Mouse (Mus musculus) forebrain, embryonic 11.5 days (tissue): Measurements from ENCODE around the gene Cfap54. TPM values are rescaled to one million over a fixed set of nuclear protein-coding genes. Genes with fewer than 3 reads are reported as not detected.

Experiments used
- ATAC-seq: fragments of 200-750 bp; cut with Nextera tagmentation; replicated peaks from 2 replicates; pipeline ENCODE4 v1.8.0; 2017; ENCODE audit warnings: moderate TSS enrichment; ENCODE audit not compliant: low FRiP score
- DNase-seq: peaks from one replicate; pipeline ENCODE4 v3.0.0-alpha.2; 2017; ENCODE audit warnings: low spot score
- H3K27ac ChIP-seq: fragments of 300-500 bp; sonication (generic); 2 replicates; pipeline ENCODE4 v1.5.1; 2014; ENCODE audit warnings: low read depth, low read length
- H3K27me3 ChIP-seq: fragments of 300-500 bp; sonication (generic); 2 replicates; pipeline ENCODE4 v1.6.1; 2014; ENCODE audit warnings: mild to moderate bottlenecking, low read length, mixed read lengths; ENCODE audit not compliant: control insufficient read depth, insufficient read depth
- H3K36me3 ChIP-seq: fragments of 300-500 bp; sonication (generic); 2 replicates; pipeline ENCODE4 v1.6.1; 2014; ENCODE audit warnings: mild to moderate bottlenecking, low read length, moderate library complexity, mixed read lengths; ENCODE audit not compliant: control insufficient read depth, insufficient read depth
- H3K4me1 ChIP-seq: fragments of 300-500 bp; sonication (generic); replicated peaks from 2 replicates; pipeline ENCODE4 v1.6.1; 2014; ENCODE audit warnings: low read length, mixed read lengths; ENCODE audit not compliant: control insufficient read depth, insufficient read depth
- H3K4me2 ChIP-seq: fragments of 300-500 bp; sonication (generic); 2 replicates; pipeline ENCODE4 v1.6.1; 2014; ENCODE audit warnings: low read depth, mild to moderate bottlenecking, low read length, moderate library complexity, mixed read lengths; ENCODE audit not compliant: severe bottlenecking
- H3K4me3 ChIP-seq: fragments of 300-500 bp; sonication (generic); 2 replicates; pipeline ENCODE4 v1.5.1; 2014; ENCODE audit warnings: low read depth, low read length
- H3K9ac ChIP-seq: fragments of 300-500 bp; sonication (generic); 2 replicates; pipeline ENCODE4 v1.6.1; 2014; ENCODE audit warnings: low read length
- H3K9me3 ChIP-seq: fragments of 300-500 bp; sonication (generic); 2 replicates; pipeline ENCODE4 v1.6.1; 2016; ENCODE audit warnings: low read length, mixed read lengths; ENCODE audit not compliant: control insufficient read depth
- WGBS: fragments of 180-500 bp; shearing (Covaris S2); extraction: QIAGEN DNeasy Blood & Tissue Kit; methylation state at CpG from one replicate; pipeline ENCODE4 v1.1.7; 2014; 5-methylcytosine and 5-hydroxymethylcytosine counted together
- polyA plus RNA-seq: library from polyadenylated mRNA; unstranded; fragments of >200 nt; fragmentation: Nextera tagmentation; extraction: Ambion mirVana; gene quantifications from 2 replicates; pipeline ENCODE4 v1.2.1, GENCODE M21; 2014

Gene Cfap54
- polyA plus RNA-seq, 1 experiment from 2014 or later, result 1.5 TPM

- no peaks in the 10 kb centered on the region for H3K27me3 ChIP-seq
- no peaks in the 10 kb centered on the region for H3K9me3 ChIP-seq
- no peak overlapping the region for H3K9ac ChIP-seq
- no peaks in the 10 kb centered on the region for H3K36me3 ChIP-seq
- ATAC-seq (no peak), DNase-seq (no peak)
- H3K4me2 ChIP-seq, result no peak overlapping the region
- H3K4me3 ChIP-seq, result no peak overlapping the region
- WGBS, result 61% methylated on average over 12 of the region's 12 CpGs
- no peak overlapping the region for H3K27ac ChIP-seq
- no peaks in the 10 kb centered on the region; the same call in 1 of the 2 replicates for H3K4me1 ChIP-seq
Observed at GRCm38 (mm10) chr10:93122399-93123184, 41.2 kb upstream of the Cfap54 start.

GRCm38 (mm10) chr10:93121262-93121860 is 39.9 kb upstream of the Cfap54 start:
- H3K4me2 ChIP-seq, result no peak overlapping the region
- no peaks in the 10 kb centered on the region for H3K9me3 ChIP-seq
- DNase-seq (no peak), ATAC-seq (no peak)
- H3K4me1 ChIP-seq, result no peaks in the 10 kb centered on the region; the same call in 1 of the 2 replicates
- WGBS, result 95% methylated on average over 6 of the region's 6 CpGs
- no peak overlapping the region for H3K9ac ChIP-seq
- no peaks in the 10 kb centered on the region for H3K36me3 ChIP-seq
- H3K27ac ChIP-seq, result no peak overlapping the region
- no peak overlapping the region for H3K4me3 ChIP-seq
- no peaks in the 10 kb centered on the region for H3K27me3 ChIP-seq

GRCm38 (mm10) chr10:93119809-93120208 is 38.4 kb upstream of the Cfap54 start:
- DNase-seq (no peak), ATAC-seq (no peak)
- Histone ChIP-seq H3K9me3 (no peaks in the 10 kb centered on the region), H3K27ac (no peak overlapping the region), H3K4me2 (no peak overlapping the region), H3K36me3 (no peaks in the 10 kb centered on the region), H3K4me1 (no peaks in the 10 kb centered on the region; the same call in 1 of the 2 replicates), H3K9ac (no peak overlapping the region), H3K27me3 (no peaks in the 10 kb centered on the region), H3K4me3 (no peak overlapping the region)
- WGBS, result 78% methylated on average over 5 of the region's 5 CpGs

GRCm38 (mm10) chr10:93116636-93117035 is 35.2 kb upstream of the Cfap54 start:
- DNase-seq (no peak), ATAC-seq (no peak)
- 93% methylated on average over 3 of the region's 3 CpGs for WGBS
- no peaks in the 10 kb centered on the region for H3K9me3 ChIP-seq
- H3K27me3 ChIP-seq, result no peaks in the 10 kb centered on the region
- no peaks in the 10 kb centered on the region for H3K4me1 ChIP-seq
- no peaks in the 10 kb centered on the region for H3K36me3 ChIP-seq
- no peak overlapping the region for H3K9ac ChIP-seq
- H3K27ac ChIP-seq, result no peak overlapping the region
- H3K4me2 ChIP-seq, result no peak overlapping the region
- H3K4me3 ChIP-seq, result no peak overlapping the region

- H3K4me2 ChIP-seq, result no peak overlapping the region
- no peaks in the 10 kb centered on the region for H3K9me3 ChIP-seq
- H3K4me1 ChIP-seq, result no peaks in the 10 kb centered on the region
- WGBS, result 97% methylated on average over 1 of the region's 1 CpGs
- DNase-seq (no peak), ATAC-seq (no peak)
- H3K27me3 ChIP-seq, result no peaks in the 10 kb centered on the region
- H3K9ac ChIP-seq, result no peak overlapping the region
- no peak overlapping the region for H3K4me3 ChIP-seq
- H3K36me3 ChIP-seq, result no peaks in the 10 kb centered on the region
- no peak overlapping the region for H3K27ac ChIP-seq
Observed at GRCm38 (mm10) chr10:93115743-93116142, 34.3 kb upstream of the Cfap54 start.

GRCm38 (mm10) chr10:93114782-93115181 is 33.4 kb upstream of the Cfap54 start:
- H3K4me3 ChIP-seq, result no peak overlapping the region
- no peak for DNase-seq
- no peaks in the 10 kb centered on the region for H3K36me3 ChIP-seq
- no peak for ATAC-seq
- H3K9me3 ChIP-seq, result no peaks in the 10 kb centered on the region
- H3K27ac ChIP-seq, result no peak overlapping the region
- H3K9ac ChIP-seq, result no peak overlapping the region
- H3K4me1 ChIP-seq, result no peaks in the 10 kb centered on the region
- no peaks in the 10 kb centered on the region for H3K27me3 ChIP-seq
- H3K4me2 ChIP-seq, result no peak overlapping the region
- 81% methylated on average over 1 of the region's 1 CpGs for WGBS

- WGBS, result 93% methylated on average over 8 of the region's 8 CpGs
- Histone ChIP-seq H3K4me1 (no peaks in the 10 kb centered on the region), H3K9me3 (no peaks in the 10 kb centered on the region), H3K4me3 (no peak overlapping the region), H3K36me3 (no peaks in the 10 kb centered on the region), H3K27me3 (no peaks in the 10 kb centered on the region), H3K27ac (no peak overlapping the region), H3K9ac (no peak overlapping the region), H3K4me2 (no peak overlapping the region)
- no peak for DNase-seq
- no peak for ATAC-seq
Observed at GRCm38 (mm10) chr10:93113968-93114367, 32.5 kb upstream of the Cfap54 start.

- Histone ChIP-seq H3K9ac (no peak overlapping the region), H3K36me3 (no peaks in the 10 kb centered on the region), H3K27ac (no peak overlapping the region), H3K27me3 (no peaks in the 10 kb centered on the region), H3K9me3 (no peaks in the 10 kb centered on the region), H3K4me2 (no peak overlapping the region), H3K4me1 (no peaks in the 10 kb centered on the region), H3K4me3 (no peak overlapping the region)
- 90% methylated on average over 6 of the region's 6 CpGs for WGBS
- DNase-seq (no peak), ATAC-seq (no peak)
Observed at GRCm38 (mm10) chr10:93112021-93112420, 30.6 kb upstream of the Cfap54 start.

- H3K4me1 ChIP-seq, result no peaks in the 10 kb centered on the region
- no peak for DNase-seq
Observed at GRCm38 (mm10) chr10:93111412-93111811, 30.0 kb upstream of the Cfap54 start.

More at GRCm38 (mm10) chr10:93111412-93111811, 30.0 kb upstream of the Cfap54 start:
- no peaks in the 10 kb centered on the region for H3K36me3 ChIP-seq
- H3K4me2 ChIP-seq, result no peak overlapping the region
- WGBS, result 71% methylated on average over 8 of the region's 8 CpGs
- no peak for ATAC-seq
- no peak overlapping the region for H3K4me3 ChIP-seq
- no peaks in the 10 kb centered on the region for H3K27me3 ChIP-seq
- no peak overlapping the region for H3K27ac ChIP-seq
- H3K9me3 ChIP-seq, result no peaks in the 10 kb centered on the region
- no peak overlapping the region for H3K9ac ChIP-seq
